Mouse (Mus musculus) adrenal gland, adult 8-10 months (tissue): ENCODE measurements around the gene Hoxa3. TPM values are rescaled to one million over a fixed set of nuclear protein-coding genes. Genes with fewer than 3 reads are reported as not detected.

Experiments used
- DNase-seq: peaks from one replicate; pipeline ENCODE4 v3.0.0; 2022
- total RNA-seq, 4 experiments: library from RNA; stranded (reverse); gene quantifications; 2 replicates each; pipeline ENCODE4 v1.2.4; 2022

The Hoxa3 gene
- total RNA-seq, 4 experiments from 2014 or later = 2.9 to 9.8 (median 6.8) TPM

DNA sequence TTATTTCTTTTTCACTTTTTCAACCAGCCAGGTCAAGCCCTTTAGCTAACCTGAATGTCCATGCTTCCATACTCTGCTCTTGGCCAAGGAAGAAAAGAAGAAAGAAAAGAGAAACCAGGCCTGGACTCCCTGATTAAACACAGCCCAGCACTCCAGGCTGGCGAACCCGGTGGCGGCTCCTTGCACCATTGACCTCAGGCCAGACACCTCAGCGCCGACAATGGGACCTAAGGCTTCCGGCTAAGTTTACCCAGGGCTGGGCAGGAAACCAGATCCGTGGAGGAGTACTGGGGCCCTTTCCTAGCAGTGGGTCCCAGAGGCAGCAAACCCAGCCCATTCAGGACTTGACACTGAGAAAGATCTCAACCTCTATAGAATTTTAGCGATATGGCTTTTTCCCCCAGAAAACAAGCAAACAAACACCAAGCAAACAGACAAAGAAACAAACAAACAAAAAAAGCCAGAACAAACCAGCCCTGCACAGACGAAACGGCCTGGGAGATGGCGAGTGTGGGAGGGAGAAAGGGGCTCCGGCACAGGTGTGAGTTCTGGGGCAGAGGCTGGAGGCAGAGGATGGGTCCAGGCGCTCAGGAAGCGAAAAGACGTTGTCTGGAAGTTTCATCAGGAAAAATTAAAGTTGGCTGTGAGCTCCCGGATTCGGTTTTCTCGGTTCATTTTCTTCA is 18.9 kb upstream of the Hoxa3 start:
- no peak for DNase-seq

DNA sequence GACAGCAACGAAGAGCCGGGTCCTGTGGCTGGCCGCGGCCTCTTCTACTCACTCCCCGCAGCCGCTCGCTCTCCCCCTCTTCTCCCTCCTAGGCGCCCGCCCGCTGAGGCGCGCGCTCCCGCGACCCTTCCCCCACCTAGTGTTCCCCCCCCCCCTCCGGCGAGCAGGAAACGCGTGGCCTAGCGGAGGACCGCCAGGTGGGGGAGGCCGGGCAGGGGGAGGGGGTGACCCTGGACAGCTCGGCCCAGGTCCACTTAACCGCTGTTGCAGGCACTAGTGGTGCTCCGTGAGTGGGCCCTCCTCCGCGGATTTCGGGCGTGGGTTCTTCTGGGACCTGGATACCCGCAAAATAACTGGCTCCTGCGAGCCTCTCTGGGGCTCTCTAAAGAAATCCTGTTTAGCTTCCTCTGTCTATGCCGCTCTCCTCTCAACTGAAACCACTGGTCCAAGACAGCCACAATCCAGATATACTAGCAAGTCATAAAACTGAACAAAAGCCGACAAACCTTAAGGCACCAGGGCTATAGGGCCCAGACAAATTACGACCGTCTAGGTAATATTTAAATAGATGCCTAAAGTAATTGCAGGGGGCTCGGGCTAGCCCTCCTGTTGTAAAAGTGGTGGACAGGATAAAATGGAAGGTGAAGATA is 17.5 kb upstream of the Hoxa3 start, which contains the start of gene Hoxa9:
TSS of gene Hoxa9 (minus strand) at position 574 of the 650 bp plus-strand sequence.
- no peak for DNase-seq

- no peak for DNase-seq
Observed at GRCm38 (mm10) chr6:52229558-52230416, 16.7 kb upstream of the Hoxa3 start.

DNA sequence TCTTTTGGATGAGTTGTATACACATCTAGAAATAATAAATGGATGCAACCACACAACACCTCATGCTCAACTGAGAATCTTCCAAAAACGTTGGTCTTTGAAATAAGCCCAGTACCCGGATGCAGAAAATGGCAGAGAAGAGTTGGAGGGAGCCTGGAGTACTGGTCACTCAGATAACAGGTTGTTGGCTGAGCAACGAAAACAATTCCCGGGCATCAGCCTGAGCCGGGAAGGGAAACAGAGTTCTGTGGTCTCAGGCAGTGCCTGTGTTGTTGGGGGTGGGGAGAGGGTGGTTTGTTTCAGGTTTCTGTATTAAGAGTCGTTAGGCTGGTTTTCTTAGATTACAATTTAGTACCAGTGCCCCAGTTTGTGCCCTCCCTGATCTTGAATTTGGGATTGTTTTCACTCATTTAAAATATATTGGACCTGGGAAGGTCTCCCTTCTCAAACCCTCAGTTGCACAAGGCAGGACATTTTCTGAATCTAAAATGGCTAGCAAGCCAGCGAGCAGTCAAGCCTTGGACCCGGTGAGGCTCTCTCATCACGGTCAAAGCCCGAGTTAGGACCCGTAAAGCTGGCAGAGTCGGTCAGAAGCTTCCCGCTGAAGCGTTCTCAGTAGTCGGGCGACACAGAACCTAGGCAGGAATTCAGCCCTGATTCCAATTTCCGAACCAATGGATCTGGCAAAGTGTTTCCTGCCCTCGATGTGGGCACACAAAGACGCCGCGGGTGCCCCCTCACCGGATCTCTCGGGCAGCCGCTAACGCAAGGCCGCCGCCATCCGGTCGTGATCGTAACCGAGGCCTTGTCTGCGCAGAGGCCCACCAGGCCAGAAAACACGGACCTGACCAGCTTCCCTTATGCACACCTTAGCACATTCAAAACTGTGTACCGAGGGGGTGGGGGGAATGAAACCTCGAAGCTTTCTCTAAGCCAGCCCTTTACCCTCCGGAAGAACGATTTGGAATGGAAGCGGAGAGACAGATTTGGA is 15.6 kb upstream of the Hoxa3 start:
- DNase-seq = no peak

DNA sequence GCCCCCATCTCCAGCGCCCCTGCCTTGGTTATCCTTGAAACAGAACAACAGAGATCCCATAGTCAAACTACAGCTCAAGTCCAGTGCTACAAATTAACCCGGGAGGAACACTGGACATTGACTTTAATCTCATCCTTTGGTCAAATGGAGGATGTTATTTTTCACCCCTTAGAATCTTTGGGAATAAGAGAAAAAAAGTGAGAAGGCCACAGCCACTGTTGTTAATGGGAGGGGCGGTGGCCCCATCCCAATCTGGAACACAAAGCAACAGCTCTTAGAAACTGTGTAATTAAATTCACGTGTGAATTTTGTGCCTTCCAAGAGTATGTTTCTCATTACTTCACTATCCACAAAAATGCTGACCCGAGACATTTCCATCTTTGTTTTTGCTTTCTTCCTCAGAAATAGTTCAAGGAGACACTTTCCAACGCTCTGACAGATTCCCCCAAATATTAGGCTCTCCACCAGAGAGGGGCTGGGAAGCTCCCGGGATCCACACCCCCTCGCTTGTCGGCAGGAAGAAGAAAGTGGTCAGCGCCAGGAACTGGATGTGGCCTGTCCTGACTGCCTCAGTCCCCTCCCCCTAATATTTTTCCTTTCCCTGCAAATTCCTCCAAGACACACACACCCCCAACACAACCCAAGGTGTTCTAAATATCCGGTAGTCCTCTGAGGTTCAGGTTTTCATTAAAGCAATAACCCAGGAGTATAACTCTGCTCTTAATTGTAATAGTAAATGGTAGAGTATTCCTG is 14.5 kb upstream of the Hoxa3 start:
- no peak for DNase-seq

GRCm38 (mm10) chr6:52226569-52227257 is 13.6 kb upstream of the Hoxa3 start:
- no peak for DNase-seq

GRCm38 (mm10) chr6:52225612-52226568 is 12.8 kb upstream of the Hoxa3 start:
- DNase-seq = no peak

DNA sequence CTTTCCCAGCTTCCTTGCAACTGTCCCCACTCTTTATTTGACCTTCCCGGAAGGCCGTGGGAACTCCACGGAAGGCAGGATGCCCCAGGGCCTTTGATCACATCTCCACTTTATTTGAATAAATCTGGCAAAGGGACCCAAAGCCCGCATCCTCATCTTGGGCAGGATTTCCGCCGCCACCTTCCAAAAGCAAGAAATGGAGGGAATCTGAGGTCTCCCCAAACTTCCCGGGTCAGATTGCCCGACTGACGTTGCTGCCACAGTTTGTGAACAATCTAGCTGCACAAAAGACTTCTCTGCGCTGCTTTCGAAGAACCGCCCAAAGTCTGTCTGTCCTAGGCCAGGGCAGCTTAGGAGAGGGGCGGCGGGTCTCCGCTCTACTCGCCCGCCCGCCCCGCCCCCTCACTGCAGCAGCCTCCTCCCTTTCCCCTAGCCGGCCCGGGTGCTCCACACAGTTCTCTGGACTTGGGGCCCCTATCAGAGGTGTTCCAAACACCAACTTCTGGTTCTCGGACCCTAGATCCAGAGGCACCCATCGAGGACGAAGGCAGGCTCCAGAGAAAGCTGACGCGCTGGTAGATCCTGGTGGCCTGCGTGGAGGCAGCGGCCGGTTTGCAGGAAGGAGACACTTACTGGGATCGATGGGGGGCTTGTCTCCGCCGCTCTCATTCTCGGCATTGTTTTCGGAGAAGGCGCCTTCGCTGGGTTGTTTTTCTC is 11.9 kb upstream of the Hoxa3 start:
- no peak for DNase-seq

GRCm38 (mm10) chr6:52223939-52224760 is 11.0 kb upstream of the Hoxa3 start:
- no peak for DNase-seq

DNA sequence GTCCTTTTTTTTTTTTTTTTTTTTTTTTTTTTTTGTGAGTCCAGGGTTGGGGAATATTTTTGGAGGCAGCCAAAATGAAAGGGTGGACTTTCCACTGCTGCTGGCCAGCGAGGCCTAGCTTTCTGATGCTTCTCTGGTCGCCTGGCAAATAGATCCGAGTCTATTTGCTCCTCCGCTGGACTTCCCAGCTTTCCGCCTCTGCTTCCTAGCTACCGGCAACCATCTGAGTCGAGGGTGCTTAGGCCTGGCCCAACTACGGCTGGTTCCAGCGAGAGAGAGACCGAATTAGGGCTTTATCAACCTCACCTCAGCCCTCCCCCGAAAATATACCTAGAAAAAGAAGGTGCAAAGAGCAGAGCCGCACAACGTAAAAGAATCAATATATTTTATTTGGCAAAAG is 9.6 kb upstream of the Hoxa3 start:
- DNase-seq = no peak

- DNase-seq = no peak
Observed at GRCm38 (mm10) chr6:52221993-52222685, 9.0 kb upstream of the Hoxa3 start.

DNA sequence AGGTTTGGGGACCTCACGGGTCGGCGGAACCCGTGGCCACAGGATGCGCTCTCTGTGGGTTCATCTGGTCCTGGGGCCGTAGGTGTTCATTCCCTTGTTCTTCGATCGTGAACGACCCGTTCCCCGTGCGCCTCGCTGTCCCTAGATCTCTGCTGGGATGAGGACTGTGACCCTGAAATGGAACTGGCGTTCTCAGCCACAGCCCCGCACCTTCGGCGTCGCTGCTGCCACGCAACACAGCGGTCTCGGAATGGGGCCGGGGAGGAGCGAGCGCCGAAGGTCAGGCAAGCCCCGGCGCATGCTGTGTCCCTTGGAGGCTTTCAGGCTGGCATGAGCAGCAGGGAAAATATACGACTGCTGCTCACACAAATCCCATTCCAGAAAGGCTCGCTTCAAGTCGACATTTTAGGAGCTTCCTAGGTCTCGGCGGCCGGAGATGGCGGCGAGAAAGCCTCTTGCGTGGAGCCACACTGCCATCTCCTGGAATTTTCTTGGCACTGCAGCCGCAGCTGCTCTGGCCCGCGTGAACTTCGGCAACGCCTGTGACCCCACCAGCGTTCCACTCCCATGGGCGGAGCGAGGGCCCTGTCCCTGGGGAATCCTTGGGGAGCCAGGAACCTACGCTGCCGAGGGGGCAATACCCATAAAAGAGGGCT is 8.3 kb upstream of the Hoxa3 start, which contains the start of gene Hoxa7:
TSS of gene Hoxa7 (minus strand) at position 518 of the 656 bp plus-strand sequence.
- peak; percentile 79 for DNase-seq

DNA sequence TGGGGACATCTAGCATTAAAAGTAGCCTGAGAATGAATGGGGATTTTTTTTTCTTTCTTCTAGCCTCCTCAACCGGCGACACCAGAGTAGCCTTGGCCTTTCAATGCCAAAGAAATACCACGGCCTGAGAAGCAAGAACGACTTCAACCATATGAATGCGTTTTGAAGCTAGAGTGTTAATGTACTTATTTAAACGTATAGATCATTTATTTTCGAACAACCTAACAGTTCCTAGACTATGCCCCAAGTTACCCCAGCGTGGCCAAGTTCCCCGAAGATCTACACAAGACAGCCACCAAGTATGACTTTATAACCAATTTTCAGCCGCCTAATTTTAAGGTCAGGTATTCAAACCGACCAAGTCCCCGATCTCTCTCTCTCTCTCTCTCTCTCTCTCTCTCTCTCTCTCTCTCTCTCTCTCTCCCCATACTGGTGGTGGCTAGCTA is 7.8 kb upstream of the Hoxa3 start:
- DNase-seq = no peak

DNA sequence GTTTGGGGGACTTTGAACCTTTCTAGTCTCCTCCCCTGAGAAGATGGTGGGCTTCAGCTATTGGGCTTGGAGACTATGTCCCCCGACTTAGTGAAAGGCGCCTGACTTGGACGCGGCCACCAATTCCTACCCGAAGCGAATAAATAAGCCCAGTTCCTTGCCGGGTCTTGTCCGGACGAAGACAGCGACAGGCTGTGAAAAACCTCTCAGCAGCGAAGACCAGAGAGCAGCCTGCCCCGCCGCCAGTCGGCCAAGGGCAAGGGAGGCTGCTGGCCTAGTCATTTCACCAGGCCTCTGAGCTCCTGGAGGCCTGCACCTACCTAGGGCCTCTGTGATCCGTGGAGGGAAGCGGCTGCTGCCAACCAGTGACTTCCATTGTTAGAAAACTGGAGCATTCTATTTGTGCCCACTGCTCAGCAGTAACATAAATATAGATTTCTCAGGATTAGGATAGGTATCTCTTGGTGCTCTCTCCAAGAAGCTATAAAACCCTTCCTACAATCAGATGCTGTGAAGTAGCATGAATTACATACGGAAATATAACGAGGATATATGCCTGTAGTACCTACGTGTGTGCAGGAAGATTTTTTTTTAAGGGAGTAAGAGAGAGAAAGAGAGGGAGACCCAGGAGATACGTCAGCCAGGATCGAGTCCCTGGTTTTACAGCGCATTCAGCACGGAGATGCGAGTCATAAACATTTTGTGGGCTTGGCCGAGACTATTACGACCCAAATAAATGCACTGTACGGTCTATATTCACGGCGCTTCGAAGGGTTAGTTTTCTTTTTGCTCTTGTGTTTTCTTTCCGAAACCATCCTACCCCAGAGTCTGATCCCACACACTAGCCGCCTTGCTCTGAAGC is 7.1 kb upstream of the Hoxa3 start:
- no peak for DNase-seq

DNA sequence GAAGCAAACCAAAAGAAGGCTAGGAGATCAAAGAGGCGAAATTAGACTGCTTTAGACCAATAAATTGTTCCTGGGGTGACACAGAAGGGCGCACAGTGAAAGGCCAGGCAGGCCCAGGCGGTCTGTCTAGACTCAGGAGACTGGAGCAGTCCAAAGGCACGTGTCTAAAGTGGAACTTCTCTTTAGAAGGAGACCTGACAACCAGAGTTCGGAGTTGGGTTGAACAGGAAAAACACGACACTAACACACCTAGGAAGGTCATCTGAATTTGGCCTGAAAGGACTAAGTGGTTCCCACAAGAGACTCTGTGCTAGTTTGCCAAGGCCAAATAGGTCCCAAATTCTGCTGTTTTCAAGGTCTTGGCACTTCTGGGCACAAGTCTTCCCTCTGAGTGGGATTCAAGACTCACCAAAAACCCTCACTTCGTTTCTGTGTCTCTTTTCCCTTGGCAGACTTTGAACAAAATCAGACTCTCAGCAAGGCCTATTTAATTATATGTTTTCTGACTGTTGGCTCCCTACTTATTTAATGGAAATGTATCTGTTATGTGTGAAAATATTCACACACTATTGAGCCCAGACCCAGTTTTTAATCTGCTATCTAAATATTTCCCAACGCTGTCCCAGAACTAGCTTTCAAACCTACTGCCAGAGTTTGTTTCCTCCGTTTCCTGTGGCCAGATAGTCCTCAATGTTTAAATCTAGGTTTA is 6.3 kb upstream of the Hoxa3 start:
- no peak for DNase-seq
